Mouse (Mus musculus): Measurements from ENCODE around the gene Dapk3. TPM values are rescaled to one million over a fixed set of nuclear protein-coding genes. Genes with fewer than 3 reads are reported as not detected.

Dapk3 gene
- polyA plus RNA-seq, 1 experiment from 2014 or later, result 67.7 TPM

DNA sequence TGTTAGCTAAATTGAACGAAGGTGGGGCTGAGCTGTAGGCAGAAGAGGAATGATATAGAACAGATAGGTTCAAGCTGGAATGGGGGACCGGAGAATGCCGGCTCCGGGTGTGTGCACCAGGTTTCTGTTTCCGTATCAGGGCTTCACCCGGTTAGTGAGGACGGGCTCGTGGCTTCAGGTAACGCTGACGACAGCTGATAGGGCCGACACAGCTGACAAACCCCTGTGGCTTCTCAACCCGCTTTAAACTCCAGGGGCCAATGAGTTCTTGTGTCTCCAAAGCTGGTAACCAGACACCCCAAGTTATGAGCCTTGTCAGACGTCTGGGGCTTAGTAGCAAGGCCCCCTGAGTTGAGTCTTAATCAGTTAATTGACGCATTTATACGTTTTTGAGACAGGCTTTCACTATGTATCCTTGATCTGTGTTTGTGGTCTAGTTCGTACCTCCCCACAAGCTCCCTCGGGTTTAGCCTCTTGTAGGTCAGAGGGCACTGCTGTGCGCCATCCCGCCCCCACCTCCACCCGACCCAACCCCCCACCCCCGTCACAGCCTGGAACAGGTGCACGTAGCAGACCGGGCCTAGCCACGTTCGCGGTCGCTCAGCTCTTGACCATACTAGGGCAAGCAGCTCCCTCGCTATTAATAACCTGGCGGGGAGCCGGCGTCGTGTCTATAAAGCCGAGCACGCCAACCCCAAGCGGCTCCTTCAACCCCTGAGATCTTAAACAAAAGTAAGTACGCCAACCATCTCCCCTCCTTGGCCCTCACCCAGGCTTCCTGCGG, 11.4 kb downstream of the Dapk3 start:
- Histone ChIP-seq H3K9me3 (replicated peaks) (no peaks in the 10 kb centered on the region), H3K36me3 (peaks cover 16% of the 10 kb centered on the region), H3K4me3 (replicated peaks) (peak overlapping the region; percentile 11; the same call in 1 of the 2 replicates), H3K27me3 (peaks cover 45% of the 10 kb centered on the region), H3K27ac (replicated peaks) (0 out of 2 replicates have a peak overlapping the region, but pooled peaks have one; percentile 28), H3K9ac (no peak overlapping the region), H3K4me2 (replicated peaks) (no peak overlapping the region), H3K4me1 (peaks cover 35% of the 10 kb centered on the region)
- 11% methylated on average over 37 of the region's 37 CpGs for WGBS
- ATAC-seq (ENCODE audit: insufficient number of reproducible peaks, low FRiP score, low TSS enrichment, low read depth), result 0 out of 2 replicates have a peak, but pooled peaks have one; percentile 8

DNA sequence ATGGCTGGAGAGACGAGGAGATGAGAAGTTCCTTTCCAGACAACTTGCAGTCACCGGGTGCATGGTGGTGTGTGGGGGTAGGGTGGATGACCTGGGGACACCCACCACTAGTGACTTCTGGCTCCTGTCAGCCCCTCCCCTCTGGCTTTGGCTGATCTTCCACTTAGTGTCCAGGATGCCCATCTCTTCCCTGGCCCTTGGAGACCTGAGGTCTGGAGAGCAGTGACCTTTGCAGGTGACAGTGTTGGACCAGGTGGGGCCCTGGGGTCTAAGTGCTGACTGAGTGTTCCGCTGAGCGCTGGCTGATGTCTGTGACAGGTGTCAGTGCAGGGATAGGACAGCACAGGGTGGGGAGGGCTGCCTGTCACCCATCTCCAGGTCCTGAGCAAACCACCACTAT, 12.5 kb downstream of the Dapk3 start:
- WGBS, result 53% methylated on average over 4 of the region's 4 CpGs
- ATAC-seq (ENCODE audit: insufficient number of reproducible peaks, low FRiP score, low TSS enrichment, low read depth), result no peak
- 0 out of 2 replicates have a peak overlapping the region, but pooled peaks have one; percentile 11 for H3K4me3 ChIP-seq (replicated peaks)

DNA sequence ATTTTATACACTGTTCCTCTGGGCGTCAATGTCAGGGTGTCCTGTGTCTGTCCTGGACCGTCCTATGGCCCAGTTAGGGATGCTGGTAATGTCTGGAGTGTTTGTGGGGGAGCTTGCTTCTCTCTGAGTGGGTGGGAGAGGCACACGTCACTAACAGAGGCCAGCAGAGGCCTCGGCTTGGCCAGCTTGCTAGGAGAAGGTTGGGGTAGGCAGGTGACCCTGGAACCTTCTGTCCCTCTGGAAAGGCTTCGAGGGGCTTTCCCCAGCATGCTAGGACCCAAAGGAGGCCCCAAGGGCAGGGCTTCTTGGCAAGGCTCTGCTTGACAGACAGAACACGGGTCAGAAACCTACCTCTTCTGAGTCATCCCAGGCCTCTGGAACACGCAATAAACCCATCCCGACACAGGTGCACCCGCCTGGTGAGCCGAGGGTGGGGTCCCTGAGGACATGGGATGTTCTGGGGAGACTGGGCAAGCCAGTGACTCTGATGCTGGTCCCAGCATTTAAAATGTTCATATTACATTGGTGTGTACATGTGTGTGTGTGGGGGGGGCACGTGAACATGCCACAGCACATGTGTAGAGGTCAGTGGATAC, 13.8 kb downstream of the Dapk3 start:
- 58% methylated on average over 11 of the region's 11 CpGs for WGBS
- no peaks in the 10 kb centered on the region for H3K9me3 ChIP-seq (replicated peaks)
- peaks cover 24% of the 10 kb centered on the region for H3K4me1 ChIP-seq
- no peaks in the 10 kb centered on the region for H3K36me3 ChIP-seq
- H3K4me3 ChIP-seq (replicated peaks), result no peak overlapping the region
- no peak overlapping the region for H3K9ac ChIP-seq
- H3K27me3 ChIP-seq, result peaks cover 46% of the 10 kb centered on the region
- no peak for ATAC-seq (ENCODE audit: insufficient number of reproducible peaks, low FRiP score, low TSS enrichment, low read depth)
- no peak overlapping the region for H3K27ac ChIP-seq (replicated peaks)
- no peak overlapping the region for H3K4me2 ChIP-seq (replicated peaks)

More for the DNA sequence above, 12.5 kb downstream of the Dapk3 start:
- peaks cover 8% of the 10 kb centered on the region for H3K36me3 ChIP-seq
- no peak overlapping the region for H3K9ac ChIP-seq
- H3K27ac ChIP-seq (replicated peaks), result no peak overlapping the region
- peaks cover 46% of the 10 kb centered on the region for H3K27me3 ChIP-seq
- no peaks in the 10 kb centered on the region for H3K9me3 ChIP-seq (replicated peaks)
- no peak overlapping the region for H3K4me2 ChIP-seq (replicated peaks)
- peaks cover 34% of the 10 kb centered on the region for H3K4me1 ChIP-seq

DNA sequence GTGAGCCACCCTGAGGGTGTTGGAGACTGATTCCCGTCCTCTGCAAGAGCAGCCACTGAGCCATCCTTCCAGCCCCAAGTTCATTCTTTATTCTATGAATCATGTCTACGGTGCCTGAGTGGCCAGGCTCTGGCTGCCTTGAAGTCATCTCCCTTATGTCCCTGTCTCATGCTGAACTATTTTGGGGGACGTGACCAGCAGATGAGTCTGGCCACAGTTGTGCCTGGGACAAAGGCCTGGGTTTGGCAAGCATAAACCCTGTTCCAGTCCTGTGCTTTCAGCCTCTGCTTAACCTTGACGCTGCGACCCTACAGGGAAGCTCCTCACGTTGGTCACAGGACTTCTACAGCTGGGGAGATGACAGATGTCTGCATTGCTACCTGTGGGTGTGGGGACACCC, 14.5 kb downstream of the Dapk3 start:
- Histone ChIP-seq H3K4me2 (replicated peaks) (no peak overlapping the region), H3K27ac (replicated peaks) (no peak overlapping the region), H3K36me3 (no peaks in the 10 kb centered on the region), H3K4me3 (replicated peaks) (no peak overlapping the region), H3K9me3 (replicated peaks) (no peaks in the 10 kb centered on the region), H3K27me3 (peaks cover 46% of the 10 kb centered on the region), H3K9ac (no peak overlapping the region), H3K4me1 (peaks cover 18% of the 10 kb centered on the region)
- 46% methylated on average over 6 of the region's 6 CpGs for WGBS
- no peak for ATAC-seq (ENCODE audit: insufficient number of reproducible peaks, low FRiP score, low TSS enrichment, low read depth)

DNA sequence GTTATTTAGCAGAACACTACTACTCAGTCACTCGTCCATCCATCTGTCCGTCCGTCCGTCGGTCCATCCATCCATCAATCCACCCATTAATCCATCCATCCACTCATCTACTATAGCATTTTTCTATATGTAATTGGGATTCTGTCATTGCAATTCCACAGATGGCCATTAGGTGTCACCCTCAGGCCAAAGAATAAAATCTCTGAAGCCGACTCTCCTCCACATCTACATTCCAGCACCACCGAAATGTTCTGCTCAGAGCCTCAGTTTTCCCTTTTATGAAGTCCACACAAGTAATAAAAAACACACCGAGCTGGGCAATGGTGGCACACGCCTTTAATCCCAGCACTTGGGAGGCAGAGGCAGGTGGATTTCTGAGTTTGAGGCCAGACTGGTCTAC, 15.4 kb downstream of the Dapk3 start:
- Histone ChIP-seq H3K36me3 (no peaks in the 10 kb centered on the region), H3K9me3 (replicated peaks) (no peaks in the 10 kb centered on the region), H3K4me3 (replicated peaks) (no peak overlapping the region), H3K4me2 (replicated peaks) (no peak overlapping the region), H3K27me3 (peaks cover 44% of the 10 kb centered on the region), H3K9ac (no peak overlapping the region), H3K4me1 (peaks cover 11% of the 10 kb centered on the region), H3K27ac (replicated peaks) (no peak overlapping the region)
- ATAC-seq (ENCODE audit: insufficient number of reproducible peaks, low FRiP score, low TSS enrichment, low read depth), result no peak
- 4% methylated on average over 9 of the region's 9 CpGs for WGBS

DNA sequence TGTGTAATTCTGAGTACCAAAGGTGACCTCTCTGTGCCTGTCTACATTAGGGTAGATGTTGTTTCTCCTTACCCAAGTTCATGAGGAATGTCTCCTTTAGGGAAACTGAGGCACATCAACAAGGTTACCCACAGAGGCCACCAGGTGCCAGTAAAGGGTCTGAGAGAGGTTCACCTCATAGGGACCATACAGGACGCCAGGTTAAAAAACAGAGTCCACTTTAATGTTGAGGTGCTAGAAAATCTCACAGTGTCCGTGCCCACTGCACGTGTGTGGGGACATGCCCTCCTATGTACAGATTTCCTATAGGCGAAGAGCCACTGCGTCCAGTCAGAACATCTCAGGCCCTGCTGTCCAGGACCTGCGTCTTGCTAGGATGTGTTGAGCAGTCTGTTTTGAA, 16.2 kb downstream of the Dapk3 start:
- Histone ChIP-seq H3K36me3 (no peaks in the 10 kb centered on the region), H3K4me1 (peaks cover 7% of the 10 kb centered on the region), H3K4me2 (replicated peaks) (no peak overlapping the region), H3K9me3 (replicated peaks) (no peaks in the 10 kb centered on the region), H3K9ac (no peak overlapping the region), H3K27me3 (peaks cover 38% of the 10 kb centered on the region), H3K27ac (replicated peaks) (no peak overlapping the region), H3K4me3 (replicated peaks) (no peak overlapping the region)
- 82% methylated on average over 6 of the region's 6 CpGs for WGBS
- no peak for ATAC-seq (ENCODE audit: insufficient number of reproducible peaks, low FRiP score, low TSS enrichment, low read depth)

DNA sequence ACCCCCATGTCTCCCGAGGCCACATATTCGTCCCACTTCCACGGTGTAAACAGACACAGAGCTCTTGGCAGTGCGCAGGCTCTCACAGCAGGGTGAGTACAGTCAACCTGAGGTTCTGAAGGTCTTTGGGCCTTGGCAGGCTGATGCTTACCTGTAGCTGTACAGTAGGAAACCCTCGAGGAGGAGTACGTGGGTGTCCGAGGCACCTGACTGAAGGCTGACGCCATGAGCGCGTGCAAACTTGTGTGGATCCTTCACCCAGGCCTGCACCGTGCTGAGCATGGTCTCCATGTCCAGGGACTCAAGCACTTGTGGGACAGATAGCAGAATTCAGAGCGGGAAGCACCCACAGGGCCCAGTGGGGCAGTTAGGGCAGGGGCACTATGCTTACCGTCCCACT, 17.3 kb downstream of the Dapk3 start:
- Histone ChIP-seq H3K4me1 (no peaks in the 10 kb centered on the region), H3K27me3 (peaks cover 27% of the 10 kb centered on the region), H3K36me3 (no peaks in the 10 kb centered on the region), H3K27ac (replicated peaks) (no peak overlapping the region), H3K9me3 (replicated peaks) (no peaks in the 10 kb centered on the region), H3K4me2 (replicated peaks) (no peak overlapping the region), H3K4me3 (replicated peaks) (no peak overlapping the region), H3K9ac (no peak overlapping the region)
- ATAC-seq (ENCODE audit: insufficient number of reproducible peaks, low FRiP score, low TSS enrichment, low read depth), result no peak
- WGBS, result 78% methylated on average over 13 of the region's 13 CpGs

DNA sequence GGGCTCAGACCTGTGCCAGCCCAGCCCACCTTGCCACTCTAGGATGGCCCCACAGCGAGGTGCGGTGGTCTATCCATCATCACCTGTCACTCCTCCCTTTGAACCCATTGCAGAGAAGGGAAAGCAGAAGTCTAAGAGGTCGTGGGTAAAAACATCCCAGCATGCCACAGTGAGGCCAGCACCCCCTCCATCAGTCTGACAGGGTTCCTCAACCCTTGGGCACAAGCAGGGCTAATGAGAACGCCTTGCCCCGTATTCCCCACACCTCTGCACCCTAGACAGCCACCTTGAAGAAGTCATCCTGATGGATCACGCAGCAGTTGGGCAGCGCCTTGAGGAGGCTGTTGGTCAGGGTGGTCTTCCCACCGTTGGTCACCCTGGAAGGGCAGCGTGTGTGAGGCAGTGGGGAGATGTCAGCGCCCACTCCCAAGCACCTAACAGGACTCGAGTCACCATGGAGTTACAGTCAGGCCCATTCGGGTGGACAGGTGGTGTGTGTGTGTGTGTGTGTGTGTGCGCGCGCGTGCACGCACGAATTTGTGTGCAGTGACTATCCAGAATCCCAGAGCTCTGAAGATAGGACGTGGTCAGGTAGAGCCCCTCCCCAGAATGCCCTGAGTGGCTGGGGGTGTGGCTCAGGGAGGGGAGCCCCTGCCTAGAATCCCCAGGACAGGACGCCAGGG, 17.9 kb downstream of the Dapk3 start:
- no peak for ATAC-seq (ENCODE audit: insufficient number of reproducible peaks, low FRiP score, low TSS enrichment, low read depth)
- H3K4me1 ChIP-seq, result no peaks in the 10 kb centered on the region
- H3K9ac ChIP-seq, result no peak overlapping the region
- H3K27me3 ChIP-seq, result peaks cover 21% of the 10 kb centered on the region
- WGBS, result 75% methylated on average over 20 of the region's 20 CpGs
- H3K36me3 ChIP-seq, result no peaks in the 10 kb centered on the region
- H3K4me2 ChIP-seq (replicated peaks), result no peak overlapping the region
- H3K9me3 ChIP-seq (replicated peaks), result no peaks in the 10 kb centered on the region
- no peak overlapping the region for H3K4me3 ChIP-seq (replicated peaks)
- no peak overlapping the region for H3K27ac ChIP-seq (replicated peaks)

DNA sequence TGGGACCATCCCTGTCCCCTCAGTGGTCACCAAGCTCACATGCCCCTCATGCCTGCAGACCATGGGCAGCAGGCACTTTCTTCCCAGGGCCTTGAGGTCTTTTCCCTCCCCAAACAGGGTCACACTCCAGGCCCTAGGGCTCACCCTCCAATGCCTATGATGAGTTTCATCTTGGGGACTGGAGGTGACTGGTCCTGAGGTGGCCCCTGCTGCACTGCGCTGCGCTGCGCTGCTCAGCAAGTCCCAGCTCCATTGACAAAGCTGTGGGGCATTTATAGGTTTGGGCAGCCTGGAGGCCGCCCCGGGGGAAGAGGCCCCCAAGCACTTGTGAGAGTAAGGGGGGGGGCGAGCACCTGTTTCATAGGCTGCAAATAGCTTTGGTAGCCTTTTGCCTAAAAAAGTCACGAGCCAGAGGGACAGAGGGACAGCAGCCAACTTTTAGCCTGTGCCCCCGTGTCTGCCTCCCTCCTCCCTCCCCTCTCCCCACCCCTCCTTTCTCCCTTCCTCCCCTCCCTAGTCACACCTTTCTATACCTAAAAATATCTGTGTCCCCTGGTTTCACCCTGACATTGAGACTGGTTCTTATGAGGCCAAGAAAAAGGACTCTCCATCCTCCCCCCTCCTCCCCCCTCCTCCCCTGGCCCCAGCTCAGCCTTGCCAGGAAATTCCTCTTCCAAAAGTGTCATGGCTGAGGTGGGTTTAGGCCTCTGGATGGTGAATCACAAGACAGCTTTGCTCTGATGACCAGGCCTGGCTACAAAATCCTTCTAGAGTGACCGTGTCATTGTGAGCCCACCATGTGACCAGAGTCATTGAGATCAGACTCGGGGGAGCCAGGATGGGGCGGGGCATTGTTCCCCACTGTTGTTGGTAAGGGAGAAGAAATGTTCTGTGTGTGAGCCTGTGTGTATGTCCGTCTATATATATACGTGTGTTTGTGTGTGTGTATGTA, 19.3 kb downstream of the Dapk3 start, which contains the start of gene Nmrk2:
Nmrk2 (minus strand) TSS at position 245 of the 952 bp plus-strand sequence.
- no peaks in the 10 kb centered on the region for H3K4me1 ChIP-seq
- H3K27me3 ChIP-seq, result peaks cover 9% of the 10 kb centered on the region; the same call in 1 of the 2 replicates
- 0 out of 2 replicates have a peak, but pooled peaks have one; percentile 16 for ATAC-seq (ENCODE audit: insufficient number of reproducible peaks, low FRiP score, low TSS enrichment, low read depth)
- no peak within 1 kb of the TSS for H3K27ac ChIP-seq (replicated peaks)
- 49% methylated on average over 13 of the region's 13 CpGs for WGBS
- H3K4me3 ChIP-seq (replicated peaks), result no peak within 1 kb of the TSS
- H3K4me2 ChIP-seq (replicated peaks), result no peak within 1 kb of the TSS
- no peaks in the 10 kb centered on the region for H3K9me3 ChIP-seq (replicated peaks)
- H3K36me3 ChIP-seq, result no peaks in the 10 kb centered on the region
- H3K9ac ChIP-seq, result no peak within 1 kb of the TSS

DNA sequence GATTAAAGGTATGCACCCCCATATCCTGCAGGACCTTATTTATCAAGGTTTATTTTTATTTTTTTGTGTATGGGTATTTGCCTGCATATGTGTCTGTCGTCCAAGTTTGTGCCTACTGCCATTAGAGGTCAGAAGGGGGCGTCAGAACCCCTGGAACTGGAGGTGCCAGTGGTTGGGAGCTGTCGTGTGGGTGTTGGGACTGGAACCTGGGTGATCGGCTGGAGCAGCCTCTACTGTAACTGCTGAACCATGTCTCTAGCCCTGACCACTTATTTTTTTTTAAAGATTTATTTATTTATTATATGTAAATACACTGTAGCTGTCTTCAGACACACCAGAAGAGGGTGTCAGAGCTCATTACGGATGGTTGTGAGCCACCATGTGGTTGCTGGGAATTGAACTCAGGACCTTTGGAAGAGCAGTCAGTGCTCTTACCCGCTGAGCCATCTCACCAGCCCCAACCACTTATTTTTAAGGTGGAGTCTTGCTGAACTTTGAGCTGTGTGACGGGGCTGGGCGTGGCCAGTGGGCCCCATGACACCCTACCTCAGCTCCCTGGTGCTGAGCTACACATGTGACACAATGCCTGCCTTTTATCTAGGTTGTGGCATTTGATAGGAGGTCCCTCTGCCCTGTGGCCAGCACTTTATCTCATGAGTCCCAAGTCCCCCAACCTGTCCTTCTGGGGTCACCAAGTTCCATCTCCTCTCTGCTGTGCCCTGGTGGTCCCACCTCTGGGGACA, 20.3 kb downstream of the Dapk3 start:
- Histone ChIP-seq H3K9ac (no peak overlapping the region), H3K27me3 (peaks cover 8% of the 10 kb centered on the region; the same call in 1 of the 2 replicates), H3K4me3 (replicated peaks) (no peak overlapping the region), H3K9me3 (replicated peaks) (no peaks in the 10 kb centered on the region), H3K4me1 (no peaks in the 10 kb centered on the region), H3K36me3 (no peaks in the 10 kb centered on the region), H3K27ac (replicated peaks) (no peak overlapping the region), H3K4me2 (replicated peaks) (no peak overlapping the region)
- WGBS, result 66% methylated on average over 8 of the region's 8 CpGs
- no peak for ATAC-seq (ENCODE audit: insufficient number of reproducible peaks, low FRiP score, low TSS enrichment, low read depth)

Data from embryonic facial prominence, embryonic 15.5 days (tissue).